ENCODE assay signal across 24 mouse cellular contexts in the genomic region with DNA sequence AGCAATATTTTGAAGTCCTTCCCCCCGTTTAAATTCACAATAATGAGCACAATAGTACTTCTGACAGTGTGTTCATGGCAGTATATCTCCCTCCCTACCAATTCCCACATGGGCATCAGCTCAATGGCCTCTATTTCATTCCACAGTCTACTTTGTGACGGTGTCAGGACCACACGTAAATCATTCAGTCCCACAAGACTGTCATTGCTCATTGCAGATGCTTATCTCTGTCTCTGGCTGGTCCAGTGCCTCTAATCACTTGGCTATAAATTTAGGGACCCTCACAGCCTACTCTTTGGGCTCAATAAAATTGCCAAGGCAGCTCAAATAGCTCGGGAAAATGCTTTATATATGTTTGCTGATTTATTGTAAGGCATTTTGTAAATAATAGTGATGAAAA.
"Had no signal": no experiment of that assay in that cellular context is flagged by ENCODE, and none has a peak within 500 bp of the region (broad histone marks: within the 10 kb centered on the region; RNA-seq: fewer than 3 reads in every experiment).

No protein-coding gene starts in this region.

- ATAC-seq: intestine, embryonic 16.5 days had no signal

- H3K9ac ChIP-seq: heart, embryonic 13.5 days; heart, embryonic 15.5 days; hindbrain, embryonic 13.5 days; hindbrain, embryonic 15.5 days; kidney, embryonic 15.5 days; limb, embryonic 13.5 days; limb, embryonic 15.5 days had no signal

- H3K27me3 ChIP-seq: heart, embryonic 13.5 days; heart, embryonic 15.5 days; hindbrain, embryonic 13.5 days; hindbrain, embryonic 15.5 days; kidney, embryonic 15.5 days; limb, embryonic 13.5 days; limb, embryonic 15.5 days had no signal

- H3K9me3 ChIP-seq: heart, embryonic 13.5 days; heart, embryonic 15.5 days; hindbrain, embryonic 13.5 days; hindbrain, embryonic 15.5 days; kidney, embryonic 15.5 days; limb, embryonic 13.5 days; limb, embryonic 15.5 days had no signal

- H3K36me3 ChIP-seq: heart, embryonic 13.5 days; heart, embryonic 15.5 days; hindbrain, embryonic 13.5 days; hindbrain, embryonic 15.5 days; kidney, embryonic 15.5 days; limb, embryonic 13.5 days; limb, embryonic 15.5 days had no signal

- H3K4me3 ChIP-seq: gastrocnemius, adult 2 months; heart, adult 2 months; heart, embryonic 13.5 days; heart, embryonic 15.5 days; hindbrain, embryonic 13.5 days; hindbrain, embryonic 15.5 days; kidney, embryonic 15.5 days; limb, embryonic 13.5 days; limb, embryonic 15.5 days had no signal

- DNase-seq: gastrocnemius, adult 2 months; gastrocnemius, postnatal 10 days; gastrocnemius, postnatal 25 days; heart, adult 2 months; heart, postnatal 14 days; heart, postnatal 36 days; kidney, adult 11 months; kidney, adult 2 months; kidney, adult 9 months; kidney, postnatal 14 days; kidney, postnatal 36 days; layer of hippocampus, postnatal 36 days; left cerebral cortex, postnatal 4 days had no signal

- H3K4me2 ChIP-seq: heart, embryonic 11.5 days; heart, embryonic 13.5 days; heart, embryonic 15.5 days; hindbrain, embryonic 13.5 days; hindbrain, embryonic 15.5 days; kidney, embryonic 15.5 days; limb, embryonic 13.5 days; limb, embryonic 15.5 days had no signal

- H3K4me1 ChIP-seq: heart, embryonic 15.5 days; hindbrain, embryonic 15.5 days; kidney, embryonic 15.5 days; limb, embryonic 13.5 days; limb, embryonic 15.5 days had no signal

- H3K27ac ChIP-seq: gastrocnemius, adult 2 months; heart, adult 2 months; heart, embryonic 13.5 days; heart, embryonic 15.5 days; hindbrain, embryonic 13.5 days; hindbrain, embryonic 15.5 days; hindbrain, postnatal 0 days; kidney, embryonic 15.5 days; kidney, postnatal 0 days; limb, embryonic 13.5 days; limb, embryonic 15.5 days had no signal
